Mouse (Mus musculus) neural tube, embryonic 12.5 days (tissue): ENCODE data around the gene Trmt44. TPM values are rescaled to one million over a fixed set of nuclear protein-coding genes. Genes with fewer than 3 reads are reported as not detected.

Experiments
- ATAC-seq: fragments of 200-750 bp; cut with Nextera tagmentation; 2 replicates; pipeline ENCODE4 v1.8.0; 2017; ENCODE audit warnings: low read depth, mild to moderate bottlenecking, moderate TSS enrichment, moderate library complexity; ENCODE audit not compliant: low FRiP score
- H3K27ac ChIP-seq: fragments of 300-500 bp; sonication (generic); 2 replicates; pipeline ENCODE4 v1.5.1; 2016
- H3K27me3 ChIP-seq: fragments of 300-500 bp; sonication (generic); replicated peaks from 2 replicates; pipeline ENCODE4 v1.6.1; 2016; ENCODE audit warnings: mild to moderate bottlenecking
- H3K36me3 ChIP-seq: fragments of 300-500 bp; sonication (generic); 2 replicates; pipeline ENCODE4 v1.6.1; 2016; ENCODE audit warnings: mild to moderate bottlenecking
- H3K4me1 ChIP-seq: fragments of 300-500 bp; sonication (generic); 2 replicates; pipeline ENCODE4 v1.6.1; 2016
- H3K4me2 ChIP-seq: fragments of 300-500 bp; sonication (generic); replicated peaks from 2 replicates; pipeline ENCODE4 v1.6.1; 2016; ENCODE audit warnings: mild to moderate bottlenecking
- H3K4me3 ChIP-seq: fragments of 300-500 bp; sonication (generic); 2 replicates; pipeline ENCODE4 v1.5.1; 2016
- H3K9ac ChIP-seq: fragments of 300-500 bp; sonication (generic); 2 replicates; pipeline ENCODE4 v1.6.1; 2016; ENCODE audit warnings: mild to moderate bottlenecking
- H3K9me3 ChIP-seq: fragments of 300-500 bp; sonication (generic); 2 replicates; pipeline ENCODE4 v1.6.1; 2016; ENCODE audit warnings: mild to moderate bottlenecking
- WGBS: fragments of 180-500 bp; shearing (Covaris S2); methylation state at CpG from one replicate; pipeline ENCODE4 v1.1.7; 2016; 5-methylcytosine and 5-hydroxymethylcytosine counted together
- polyA plus RNA-seq: library from polyadenylated mRNA; unstranded; fragments of >200 nt; fragmentation: Nextera tagmentation; extraction: Ambion mirVana; gene quantifications from 2 replicates; pipeline ENCODE4 v1.2.1, GENCODE M21; 2016

The Trmt44 gene
- 7.8 and 9.7 TPM in 2 replicates for polyA plus RNA-seq

DNA sequence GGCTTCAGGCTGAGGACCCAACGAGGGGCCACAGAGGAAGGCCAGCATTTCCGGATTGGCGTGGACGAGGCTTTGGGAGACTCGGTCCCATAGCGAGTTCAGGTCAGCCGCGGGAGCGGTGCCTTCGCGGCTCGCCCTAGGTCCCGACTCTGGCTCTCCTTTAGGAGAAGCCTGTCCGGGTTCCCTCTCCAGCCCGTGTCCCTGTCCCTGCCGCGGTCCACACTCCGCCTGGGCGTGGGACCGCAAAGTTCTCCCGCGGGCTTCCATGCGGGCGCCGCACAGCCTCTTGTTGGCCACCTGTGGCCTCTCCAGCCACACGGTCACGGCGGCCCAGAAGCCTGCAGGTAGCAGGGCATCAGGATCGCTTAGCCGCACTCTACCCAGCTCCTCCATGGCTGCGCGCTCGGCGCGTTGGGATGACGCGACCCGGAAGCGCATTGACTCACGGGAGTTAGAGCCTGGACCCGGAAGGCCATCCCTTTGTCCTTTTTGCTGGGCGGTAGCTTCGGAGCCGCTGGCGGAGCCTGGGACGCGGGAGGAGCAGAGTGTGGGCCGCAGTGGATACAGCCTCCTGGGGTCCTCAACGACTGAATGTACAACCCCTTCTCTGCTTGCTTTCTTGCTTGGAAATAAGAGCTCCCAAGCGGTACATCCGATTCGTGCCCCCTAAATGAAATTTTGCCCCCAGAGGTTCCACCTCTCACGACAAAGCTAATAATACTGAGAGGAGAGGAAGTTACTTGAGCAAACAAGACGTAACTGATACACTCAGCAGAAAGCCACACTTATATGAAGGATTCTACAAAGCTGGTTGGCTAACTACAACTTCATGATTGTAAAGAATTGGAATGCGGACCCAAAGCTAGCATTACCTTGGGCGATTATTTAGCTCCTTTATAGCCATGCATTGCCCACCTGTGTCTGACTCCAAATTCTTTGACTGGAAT lies at the start of gene Trmt44:
Gene Trmt44 (minus strand): TSS at position 418 of the 947 bp plus-strand sequence.
- Histone ChIP-seq H3K36me3 (peaks cover 34% of the 10 kb centered on the region), H3K9ac (peak within 1 kb of the TSS; percentile 76), H3K4me2 (peak within 1 kb of the TSS; percentile 97), H3K27ac (peak within 1 kb of the TSS; percentile 54), H3K9me3 (no peaks in the 10 kb centered on the region), H3K4me1 (peaks cover 11% of the 10 kb centered on the region), H3K27me3 (no peaks in the 10 kb centered on the region), H3K4me3 (peak within 1 kb of the TSS; percentile 98)
- ATAC-seq: peak; percentile 97
- WGBS: 4% methylated on average over 56 of the region's 56 CpGs

DNA sequence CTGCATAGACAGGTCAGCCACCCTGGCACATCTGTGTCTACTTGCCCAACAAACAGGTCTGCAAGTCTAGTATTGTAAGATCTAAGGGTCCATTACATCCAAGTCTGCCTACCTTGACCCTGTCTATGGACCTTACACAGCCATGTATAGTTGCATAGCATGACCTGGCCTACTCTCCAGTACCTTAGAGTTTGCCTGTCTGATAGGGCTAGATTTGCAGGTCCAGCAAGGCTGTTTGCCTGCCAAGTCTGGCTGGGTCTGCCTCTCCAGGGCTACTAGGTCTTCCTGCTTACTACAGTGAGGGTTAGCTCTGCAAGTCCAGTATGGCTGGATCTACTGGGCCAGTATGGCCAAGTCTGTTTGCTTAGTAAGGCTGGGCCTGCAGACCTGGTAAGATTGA lies 49.0 kb upstream of the Trmt44 start:
- Histone ChIP-seq H3K36me3 (no peaks in the 10 kb centered on the region), H3K27me3 (no peaks in the 10 kb centered on the region), H3K9me3 (no peaks in the 10 kb centered on the region), H3K4me1 (peaks cover 8% of the 10 kb centered on the region; the same call in 1 of the 2 replicates), H3K4me2 (no peak overlapping the region), H3K27ac (no peak overlapping the region), H3K4me3 (no peak overlapping the region), H3K9ac (no peak overlapping the region)
- no peak for ATAC-seq

DNA sequence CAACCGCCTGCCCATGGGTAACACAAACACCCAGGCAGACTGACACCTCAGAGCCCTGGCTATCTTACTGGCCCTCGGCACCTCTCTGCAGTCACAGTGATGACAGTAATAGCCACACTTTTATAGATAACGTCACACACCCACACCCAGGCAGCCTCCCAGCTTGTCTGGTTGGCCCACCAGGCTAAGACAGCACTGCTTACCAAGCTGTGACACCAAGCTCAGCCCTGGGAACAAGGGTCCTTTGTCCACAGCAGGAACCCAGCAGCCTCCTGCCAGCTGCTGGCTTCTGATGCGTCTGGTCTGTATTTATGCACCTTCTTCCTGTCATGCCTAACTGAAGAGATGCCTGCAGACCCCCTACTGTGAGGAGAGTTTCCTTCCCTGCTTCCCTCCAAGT lies 46.2 kb upstream of the Trmt44 start:
- Histone ChIP-seq H3K9me3 (no peaks in the 10 kb centered on the region), H3K4me2 (no peak overlapping the region), H3K4me1 (peaks cover 8% of the 10 kb centered on the region; the same call in 1 of the 2 replicates), H3K27ac (no peak overlapping the region), H3K27me3 (no peaks in the 10 kb centered on the region), H3K9ac (no peak overlapping the region), H3K4me3 (no peak overlapping the region), H3K36me3 (no peaks in the 10 kb centered on the region)
- 42% methylated on average over 4 of the region's 4 CpGs for WGBS
- ATAC-seq: no peak

DNA sequence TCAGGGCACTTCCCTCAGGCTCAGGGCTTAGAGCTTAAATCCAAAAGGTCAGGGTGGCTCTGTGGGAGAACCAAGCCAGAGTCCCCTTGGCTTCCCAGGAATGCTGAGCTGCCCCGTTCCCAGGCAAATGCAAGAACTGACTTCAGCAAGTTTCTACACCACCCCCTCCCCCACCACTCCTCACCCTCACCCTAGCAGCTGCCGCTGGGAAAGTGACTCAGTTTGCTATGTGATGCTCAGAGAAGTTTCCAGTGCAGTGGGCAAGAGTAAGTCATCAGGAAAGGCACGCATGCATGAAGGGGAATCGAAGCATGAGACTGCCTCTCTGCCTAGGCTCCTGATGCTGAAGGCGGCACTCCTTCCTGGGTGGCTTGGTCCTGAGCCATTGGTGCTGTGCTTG lies 42.1 kb upstream of the Trmt44 start:
- Histone ChIP-seq H3K9ac (no peak overlapping the region), H3K27ac (no peak overlapping the region), H3K27me3 (no peaks in the 10 kb centered on the region), H3K9me3 (no peaks in the 10 kb centered on the region), H3K4me3 (no peak overlapping the region), H3K4me1 (peaks cover 8% of the 10 kb centered on the region; the same call in 1 of the 2 replicates), H3K36me3 (no peaks in the 10 kb centered on the region), H3K4me2 (no peak overlapping the region)
- ATAC-seq: no peak
- 59% methylated on average over 5 of the region's 5 CpGs for WGBS

DNA sequence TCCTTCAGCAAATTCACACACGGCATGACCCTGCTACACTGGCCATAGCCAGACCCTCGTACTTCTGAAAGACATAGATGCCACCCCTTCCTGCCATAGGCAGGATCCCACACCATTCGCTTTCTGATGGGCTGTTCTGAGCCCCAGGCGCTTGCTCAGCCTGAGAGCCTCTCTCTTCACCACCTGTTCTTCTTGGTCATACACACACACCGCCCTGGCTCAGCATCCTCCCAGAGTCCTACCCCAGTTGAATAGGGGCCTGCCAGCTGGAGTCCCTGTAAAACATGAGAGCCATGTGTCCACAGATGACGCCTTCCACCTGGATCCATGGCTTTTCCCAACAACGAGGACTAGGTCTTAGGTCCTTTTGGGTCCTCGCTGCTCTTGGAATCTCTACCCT lies 37.9 kb upstream of the Trmt44 start:
- no peak overlapping the region for H3K9ac ChIP-seq
- no peak for ATAC-seq
- H3K36me3 ChIP-seq: no peaks in the 10 kb centered on the region
- 89% methylated on average over 8 of the region's 8 CpGs for WGBS
- no peak overlapping the region for H3K4me3 ChIP-seq
- no peak overlapping the region for H3K27ac ChIP-seq
- no peaks in the 10 kb centered on the region for H3K9me3 ChIP-seq
- no peaks in the 10 kb centered on the region for H3K27me3 ChIP-seq
- peaks cover 19% of the 10 kb centered on the region for H3K4me1 ChIP-seq
- H3K4me2 ChIP-seq: no peak overlapping the region

DNA sequence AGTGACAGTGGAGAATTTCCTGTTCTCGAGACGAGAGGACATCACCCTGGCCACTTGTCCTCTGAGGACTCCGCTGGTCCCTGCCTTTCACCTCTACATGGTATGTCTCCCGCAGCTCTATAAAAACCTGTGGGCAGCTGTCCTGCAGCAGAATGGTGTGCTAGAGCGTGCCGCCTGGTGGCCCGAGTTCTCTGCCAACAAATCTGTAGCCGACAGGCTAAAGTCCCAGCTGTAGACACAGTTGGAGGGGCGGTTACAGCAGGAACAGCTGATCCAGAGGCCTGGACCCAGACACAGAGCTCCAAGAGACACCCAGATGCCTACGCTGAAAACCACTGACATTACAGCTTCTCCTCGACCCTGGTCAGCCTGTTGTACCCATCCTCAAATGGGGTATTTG lies 37.0 kb upstream of the Trmt44 start:
- no peaks in the 10 kb centered on the region for H3K9me3 ChIP-seq
- H3K27ac ChIP-seq: no peak overlapping the region
- H3K27me3 ChIP-seq: no peaks in the 10 kb centered on the region
- 82% methylated on average over 11 of the region's 11 CpGs for WGBS
- no peak overlapping the region for H3K9ac ChIP-seq
- no peak overlapping the region for H3K4me3 ChIP-seq
- no peak for ATAC-seq
- H3K36me3 ChIP-seq: no peaks in the 10 kb centered on the region
- no peak overlapping the region for H3K4me2 ChIP-seq
- H3K4me1 ChIP-seq: peaks cover 19% of the 10 kb centered on the region

DNA sequence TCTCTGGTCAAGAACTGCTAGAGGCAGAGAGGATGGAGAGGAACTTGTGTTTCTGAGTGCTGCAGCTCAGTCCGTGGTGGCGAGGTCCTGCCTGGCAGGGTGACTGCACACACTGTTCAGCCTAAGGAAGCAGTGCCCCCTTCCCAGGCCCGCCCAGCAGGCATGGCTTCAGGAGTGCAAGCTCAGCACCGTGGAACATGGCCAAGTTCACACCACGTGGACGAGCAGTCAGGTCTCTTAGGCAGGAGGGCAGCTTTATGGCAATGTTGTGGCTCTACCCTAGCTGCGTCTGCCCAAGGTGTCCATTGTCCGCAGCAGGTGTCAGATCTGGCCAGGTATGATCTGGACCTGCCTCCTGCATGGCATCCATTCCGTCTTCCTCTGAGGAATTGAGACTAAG lies 36.3 kb upstream of the Trmt44 start:
- H3K4me2 ChIP-seq: no peak overlapping the region
- H3K4me1 ChIP-seq: peaks cover 19% of the 10 kb centered on the region
- H3K4me3 ChIP-seq: no peak overlapping the region
- H3K9me3 ChIP-seq: no peaks in the 10 kb centered on the region
- no peak for ATAC-seq
- no peak overlapping the region for H3K9ac ChIP-seq
- no peaks in the 10 kb centered on the region for H3K27me3 ChIP-seq
- 90% methylated on average over 9 of the region's 9 CpGs for WGBS
- H3K27ac ChIP-seq: no peak overlapping the region
- no peaks in the 10 kb centered on the region for H3K36me3 ChIP-seq

DNA sequence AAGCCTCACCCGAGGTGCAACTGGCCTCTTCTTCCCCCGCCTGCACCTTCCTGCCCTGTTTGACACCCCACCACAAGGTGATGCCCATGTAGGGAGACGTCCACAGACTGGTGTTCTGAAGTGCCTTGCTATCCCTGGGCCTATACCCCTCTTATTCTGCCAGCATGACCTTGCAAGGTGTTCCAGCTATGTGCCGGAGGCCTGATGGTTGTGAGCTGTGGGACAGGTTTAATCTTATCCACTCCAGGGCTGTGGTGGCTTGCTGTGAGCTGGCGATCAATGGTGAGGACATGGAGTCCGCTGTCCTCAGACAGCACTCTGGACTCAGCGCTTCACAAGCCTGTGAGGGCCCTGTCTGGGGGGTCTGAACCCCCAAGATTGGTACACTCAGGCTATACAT lies 35.5 kb upstream of the Trmt44 start:
- Histone ChIP-seq H3K4me1 (peaks cover 19% of the 10 kb centered on the region), H3K27me3 (no peaks in the 10 kb centered on the region), H3K36me3 (no peaks in the 10 kb centered on the region), H3K9ac (no peak overlapping the region), H3K27ac (no peak overlapping the region), H3K4me3 (no peak overlapping the region), H3K4me2 (no peak overlapping the region), H3K9me3 (no peaks in the 10 kb centered on the region)
- 91% methylated on average over 7 of the region's 7 CpGs for WGBS
- no peak for ATAC-seq

DNA sequence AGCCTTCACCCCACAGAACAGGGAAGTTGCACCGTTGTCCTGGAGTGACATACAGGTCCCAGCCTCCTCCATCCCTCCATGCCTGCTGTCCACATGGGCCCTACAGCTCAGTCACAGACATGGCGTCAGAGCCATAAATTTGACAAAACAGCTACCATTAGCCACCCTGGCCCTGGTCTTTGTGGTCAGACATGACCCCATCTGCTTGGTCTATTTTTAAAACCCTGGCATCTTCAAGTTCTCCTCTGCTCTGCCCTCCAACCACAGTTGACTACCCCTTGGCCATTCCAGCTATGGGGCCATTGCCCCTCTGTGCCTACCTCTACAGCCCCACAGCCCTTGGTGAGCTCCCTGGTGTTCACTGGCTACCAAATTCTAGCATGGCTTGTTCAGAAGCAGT lies 35.1 kb upstream of the Trmt44 start:
- H3K36me3 ChIP-seq: no peaks in the 10 kb centered on the region
- no peak overlapping the region for H3K9ac ChIP-seq
- no peak overlapping the region for H3K27ac ChIP-seq
- no peaks in the 10 kb centered on the region for H3K27me3 ChIP-seq
- H3K4me2 ChIP-seq: 0 out of 2 replicates have a peak overlapping the region, but pooled peaks have one; percentile 30
- no peak for ATAC-seq
- no peaks in the 10 kb centered on the region for H3K9me3 ChIP-seq
- H3K4me1 ChIP-seq: peaks cover 19% of the 10 kb centered on the region
- no peak overlapping the region for H3K4me3 ChIP-seq
- 68% methylated on average over 2 of the region's 2 CpGs for whole genome bisulfite sequencing

DNA sequence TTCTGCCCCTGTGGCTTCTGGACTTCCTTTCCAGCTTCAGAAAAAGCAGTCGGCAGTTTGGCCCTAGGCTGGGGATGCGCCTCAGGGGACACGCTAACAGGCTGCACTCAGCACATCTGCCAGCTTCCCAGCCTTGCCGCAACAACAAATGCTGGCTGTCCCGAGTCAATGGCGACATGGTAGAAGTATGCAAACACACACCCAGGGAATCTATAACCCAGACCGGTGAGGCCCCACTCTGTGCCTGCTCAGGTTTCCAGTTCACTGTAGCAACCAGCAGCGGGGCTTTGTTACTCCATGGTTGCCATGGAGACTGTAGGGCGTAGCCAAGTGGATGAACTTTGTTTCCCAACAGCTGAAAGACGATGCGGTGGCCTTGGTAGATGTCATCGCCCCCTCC lies 34.5 kb upstream of the Trmt44 start:
- H3K9ac ChIP-seq: no peak overlapping the region
- H3K36me3 ChIP-seq: no peaks in the 10 kb centered on the region
- peaks cover 19% of the 10 kb centered on the region for H3K4me1 ChIP-seq
- H3K9me3 ChIP-seq: no peaks in the 10 kb centered on the region
- H3K4me2 ChIP-seq: peak overlapping the region; percentile 30
- peak; percentile 69; the same call in 1 of the 2 replicates for ATAC-seq
- no peak overlapping the region for H3K4me3 ChIP-seq
- H3K27ac ChIP-seq: no peak overlapping the region
- WGBS: 10% methylated on average over 12 of the region's 12 CpGs
- no peaks in the 10 kb centered on the region for H3K27me3 ChIP-seq

DNA sequence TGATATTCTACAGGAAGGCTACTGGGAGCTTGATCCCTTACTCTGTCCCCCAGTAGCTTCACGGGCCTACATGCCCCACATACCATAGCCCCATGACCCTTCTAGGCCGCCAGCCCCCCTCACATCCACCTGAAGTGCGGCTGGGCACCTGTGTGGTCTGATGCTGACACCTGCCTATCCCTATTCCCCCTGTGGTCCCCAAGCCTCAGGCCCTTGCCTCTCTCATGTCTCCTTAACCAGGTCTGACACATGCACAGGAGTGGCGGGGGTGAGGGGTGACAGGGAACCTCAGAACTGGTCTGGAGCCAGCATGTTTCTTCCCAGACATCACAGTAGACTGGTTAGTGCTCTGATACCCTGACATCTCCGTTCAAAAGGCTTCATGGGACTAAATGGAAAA lies 33.7 kb upstream of the Trmt44 start:
- Histone ChIP-seq H3K36me3 (no peaks in the 10 kb centered on the region), H3K9me3 (no peaks in the 10 kb centered on the region), H3K4me3 (no peak overlapping the region), H3K4me2 (no peak overlapping the region), H3K27ac (no peak overlapping the region), H3K27me3 (no peaks in the 10 kb centered on the region), H3K4me1 (peaks cover 19% of the 10 kb centered on the region), H3K9ac (no peak overlapping the region)
- 83% methylated on average over 5 of the region's 5 CpGs for WGBS
- ATAC-seq: no peak

DNA sequence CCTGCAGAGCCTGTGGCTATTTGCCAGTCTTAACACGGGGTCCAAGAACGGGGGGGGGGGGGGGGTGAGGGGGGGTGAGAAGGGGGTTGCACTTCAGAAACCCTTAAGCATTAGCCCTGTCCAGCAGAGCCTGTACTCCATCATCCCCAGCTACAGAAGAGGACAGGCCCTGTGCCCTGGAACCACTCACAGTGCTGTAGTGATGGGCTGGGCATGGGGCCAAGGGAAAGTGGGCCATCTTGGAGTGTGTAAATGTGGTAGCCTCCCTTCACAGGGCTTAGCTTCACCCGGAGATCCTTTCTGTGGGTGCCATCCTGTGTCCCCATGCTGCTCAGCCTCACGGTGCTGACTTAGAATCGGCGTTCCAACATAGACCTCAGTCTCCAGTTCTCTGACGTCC lies 32.9 kb upstream of the Trmt44 start:
- Histone ChIP-seq H3K9me3 (no peaks in the 10 kb centered on the region), H3K4me1 (peaks cover 19% of the 10 kb centered on the region), H3K36me3 (peaks cover 4% of the 10 kb centered on the region), H3K4me2 (no peak overlapping the region), H3K27me3 (no peaks in the 10 kb centered on the region), H3K4me3 (no peak overlapping the region), H3K9ac (no peak overlapping the region), H3K27ac (no peak overlapping the region)
- ATAC-seq: no peak
- 75% methylated on average over 7 of the region's 7 CpGs for WGBS

DNA sequence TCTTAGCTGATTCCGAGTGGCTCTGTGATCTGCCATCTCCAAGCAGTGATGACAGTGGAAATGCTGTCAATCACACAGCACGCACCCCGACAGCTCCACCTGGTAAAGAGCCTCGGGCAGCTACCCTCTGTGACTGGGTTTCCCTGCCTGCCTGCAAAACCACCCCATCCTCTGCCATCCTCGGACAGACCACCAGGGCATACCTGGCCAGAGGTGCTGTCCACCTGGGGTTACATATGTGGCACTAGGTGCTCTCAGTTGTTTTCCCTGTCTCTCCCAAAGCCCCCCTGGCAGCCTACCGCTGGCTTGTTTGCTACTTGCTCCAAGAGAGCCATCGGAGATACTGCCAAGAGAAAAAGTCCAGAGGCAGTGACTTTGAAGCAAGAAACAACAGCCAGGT lies 31.9 kb upstream of the Trmt44 start:
- ATAC-seq: no peak
- H3K27me3 ChIP-seq: no peaks in the 10 kb centered on the region
- no peaks in the 10 kb centered on the region for H3K9me3 ChIP-seq
- H3K4me1 ChIP-seq: peaks cover 19% of the 10 kb centered on the region
- H3K9ac ChIP-seq: no peak overlapping the region
- H3K36me3 ChIP-seq: peaks cover 13% of the 10 kb centered on the region
- WGBS: 94% methylated on average over 7 of the region's 7 CpGs
- no peak overlapping the region for H3K4me2 ChIP-seq
- H3K27ac ChIP-seq: no peak overlapping the region
- H3K4me3 ChIP-seq: no peak overlapping the region
